Mouse (Mus musculus) liver, embryonic 14.5 days (tissue): ENCODE measurements around the gene Ttc39a. TPM values are rescaled to one million over a fixed set of nuclear protein-coding genes. Genes with fewer than 3 reads are reported as not detected.
A peak's percentile ranks its signal among the peaks of the same experiment; 100 is the strongest.

Source experiments
- ATAC-seq: fragments of 200-750 bp; cut with Nextera tagmentation; 2 replicates; pipeline ENCODE4 v1.8.0; 2017; ENCODE audit warnings: moderate number of reproducible peaks, mild to moderate bottlenecking, moderate library complexity; ENCODE audit not compliant: insufficient read depth
- DNase-seq, 3 experiments: peaks; one replicate each; pipeline ENCODE4 v3.0.0-alpha.2; 2012 to 2013; ENCODE audit warnings: low read depth in 3 of 3, low spot score in 3 of 3
- H3K27ac ChIP-seq: fragments of 300-500 bp; sonication (generic); 2 replicates; pipeline ENCODE4 v1.5.1; 2014; ENCODE audit warnings: moderate library complexity, mild to moderate bottlenecking, control low read depth, inconsistent platforms
- H3K27me3 ChIP-seq: fragments of 300-500 bp; sonication (generic); 2 replicates; pipeline ENCODE4 v1.6.1; 2014; ENCODE audit warnings: mild to moderate bottlenecking, low read length, moderate library complexity; ENCODE audit not compliant: control insufficient read depth, insufficient read depth
- H3K36me3 ChIP-seq: fragments of 300-500 bp; sonication (generic); replicated peaks from 2 replicates; pipeline ENCODE4 v1.6.1; 2014; ENCODE audit warnings: low read depth; ENCODE audit not compliant: control insufficient read depth, insufficient read depth
- H3K4me1 ChIP-seq, 2 experiments: fragments of 200-500 bp in 1 of 2; fragments of 300-500 bp in 1 of 2; sonication (generic) in 1 of 2; replicated peaks; 2 replicates each; pipeline ENCODE4 v1.6.1; 2012 to 2014; ENCODE audit warnings: antibody characterized with exemption in 1 of 2, inconsistent platforms in 1 of 2, low read length in 1 of 2; ENCODE audit not compliant: control insufficient read depth in 2 of 2, insufficient read depth in 2 of 2
- H3K4me2 ChIP-seq: fragments of 300-500 bp; sonication (generic); 2 replicates; pipeline ENCODE4 v1.6.1; 2014; ENCODE audit warnings: low read depth, mild to moderate bottlenecking, control low read depth, moderate library complexity
- H3K4me3 ChIP-seq, 2 experiments: fragments of 200-500 bp in 1 of 2; fragments of 300-500 bp in 1 of 2; sonication (generic) in 1 of 2; 2 replicates each; pipeline ENCODE4 v1.5.1; 2012 to 2014; ENCODE audit warnings: low read depth in 2 of 2, low read length in 2 of 2, mild to moderate bottlenecking in 2 of 2, control low read depth in 1 of 2, inconsistent platforms in 1 of 2, moderate library complexity in 1 of 2; ENCODE audit not compliant: insufficient read depth in 1 of 2
- H3K9ac ChIP-seq: fragments of 300-500 bp; sonication (generic); replicated peaks from 2 replicates; pipeline ENCODE4 v1.6.1; 2014; ENCODE audit warnings: mild to moderate bottlenecking, control low read depth, moderate library complexity
- H3K9me3 ChIP-seq: fragments of 300-500 bp; sonication (generic); 2 replicates; pipeline ENCODE4 v1.6.1; 2016; ENCODE audit warnings: low read length, mixed read lengths; ENCODE audit not compliant: control insufficient read depth
- CTCF ChIP-seq: IDR thresholded peaks from 2 replicates; pipeline ENCODE4 v1.5.1; 2016; ENCODE audit warnings: antibody characterized with exemption, low read depth, control low read depth
- EP300 ChIP-seq: IDR thresholded peaks from 2 replicates; pipeline ENCODE4 v1.6.1; 2016; ENCODE audit warnings: antibody characterized with exemption, low read depth
- WGBS: fragments of 180-500 bp; shearing (Covaris S2); extraction: QIAGEN DNeasy Blood & Tissue Kit; methylation state at CpG from one replicate; pipeline ENCODE4 v1.1.7; 2014; ENCODE audit not compliant: insufficient replicate concordance; 5-methylcytosine and 5-hydroxymethylcytosine counted together
- polyA plus RNA-seq, 2 experiments: library from polyadenylated mRNA; depleted of rRNA in 1 of 2; stranded (reverse) in 1 of 2; unstranded in 1 of 2; fragments of >200 nt; fragmentation: Nextera tagmentation in 1 of 2; extraction: Ambion mirVana in 1 of 2; gene quantifications; 2 replicates each; pipeline versions ENCODE4 v1.2.1 to v1.2.3; 2012 to 2014

The Ttc39a gene
- polyA plus RNA-seq, 2 experiments, result 11.7 to 13.6 TPM

- ATAC-seq (peak; percentile 95), DNase-seq (peak; percentile 72 to 73 (median 72))
- H3K4me3 ChIP-seq, result peak overlapping the region; percentile 91
- H3K9me3 ChIP-seq, result no peaks in the 10 kb centered on the region
- peak overlapping the region; percentile 84 for H3K4me2 ChIP-seq
- H3K9ac ChIP-seq, result peak overlapping the region; percentile 96
- peaks cover 9% of the 10 kb centered on the region for H3K36me3 ChIP-seq
- no peaks in the 10 kb centered on the region for H3K27me3 ChIP-seq
- peak overlapping the region; percentile 79 for H3K27ac ChIP-seq
- TF ChIP-seq EP300 (no peak), CTCF (peak; percentile 48; the same call in 1 of the 2 replicates)
- peaks cover 15 to 22% of the 10 kb centered on the region in 2 experiments for H3K4me1 ChIP-seq
- under 1% methylated on average over 32 of the region's 39 CpGs for WGBS
These were observed 70.2 kb downstream of the Ttc39a start for GRCm38 (mm10) chr4:109476554-109477014.

DNA sequence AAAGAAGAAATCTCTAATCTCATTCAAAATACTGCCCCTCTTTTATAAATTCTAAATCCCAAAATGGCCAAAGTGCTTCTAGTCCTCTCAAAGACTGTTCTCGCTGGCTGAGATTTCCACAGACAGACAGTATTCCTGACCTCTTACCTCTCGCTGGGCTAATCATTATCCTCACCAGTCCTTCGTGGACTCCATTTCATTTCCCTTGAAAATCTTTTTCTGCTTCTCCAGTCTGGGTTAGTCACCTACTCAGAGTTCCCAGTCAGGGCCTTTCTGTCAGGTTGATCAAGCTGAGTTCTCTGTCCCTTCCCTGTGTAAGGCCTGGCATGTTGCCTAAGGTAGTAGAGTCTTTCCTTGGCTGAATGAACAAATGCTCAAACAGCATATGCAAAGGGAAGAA, 71.0 kb downstream of the Ttc39a start:
- no peak for ATAC-seq
- 63% methylated on average over 3 of the region's 3 CpGs for WGBS
- TF ChIP-seq EP300 (no peak), CTCF (no peak)
- H3K4me1 ChIP-seq, result peaks cover 10 to 15% of the 10 kb centered on the region in 2 experiments
- DNase-seq, result no peak
- H3K36me3 ChIP-seq, result peaks cover 6% of the 10 kb centered on the region
- H3K4me3 ChIP-seq, result no peak overlapping the region
- H3K9me3 ChIP-seq, result no peaks in the 10 kb centered on the region
- no peak overlapping the region; the same call in 1 of the 2 replicates for H3K4me2 ChIP-seq
- no peaks in the 10 kb centered on the region for H3K27me3 ChIP-seq
- no peak overlapping the region for H3K9ac ChIP-seq
- no peak overlapping the region for H3K27ac ChIP-seq

GRCm38 (mm10) chr4:109481424-109481823, 75.0 kb downstream of the Ttc39a start:
- H3K27ac ChIP-seq, result no peak overlapping the region
- H3K27me3 ChIP-seq, result no peaks in the 10 kb centered on the region
- DNase-seq (no peak), ATAC-seq (no peak)
- peaks cover 2 to 6% of the 10 kb centered on the region in 2 experiments; a peak in 2 of 4 replicates for H3K4me1 ChIP-seq
- no peak overlapping the region for H3K4me3 ChIP-seq
- H3K9ac ChIP-seq, result no peak overlapping the region
- H3K4me2 ChIP-seq, result no peak overlapping the region
- 54% methylated on average over 2 of the region's 2 CpGs for WGBS
- TF ChIP-seq EP300, result no peak
- TF ChIP-seq CTCF, result no peak
- H3K36me3 ChIP-seq, result no peaks in the 10 kb centered on the region
- H3K9me3 ChIP-seq, result no peaks in the 10 kb centered on the region

- WGBS, result 84% methylated on average over 1 of the region's 1 CpGs
- ATAC-seq (no peak), DNase-seq (no peak)
- no peak overlapping the region for H3K9ac ChIP-seq
- H3K4me1 ChIP-seq, result no peaks in the 10 kb centered on the region; a peak in 1 of 4 replicates
- H3K27ac ChIP-seq, result no peak overlapping the region
- H3K4me3 ChIP-seq, result no peak overlapping the region
- no peaks in the 10 kb centered on the region for H3K27me3 ChIP-seq
- TF ChIP-seq CTCF (no peak), EP300 (no peak)
- H3K4me2 ChIP-seq, result no peak overlapping the region
- H3K36me3 ChIP-seq, result no peaks in the 10 kb centered on the region
- H3K9me3 ChIP-seq, result no peaks in the 10 kb centered on the region
These were observed 76.3 kb downstream of the Ttc39a start for GRCm38 (mm10) chr4:109482701-109483100.

- ATAC-seq (no peak), DNase-seq (no peak)
- H3K9ac ChIP-seq, result no peak within 1 kb of the TSS
- no peak within 1 kb of the TSS for H3K27ac ChIP-seq
- H3K27me3 ChIP-seq, result no peaks in the 10 kb centered on the region
- peaks cover 4% of the 10 kb centered on the region in 2 experiments; a peak in 3 of 4 replicates for H3K4me1 ChIP-seq
- H3K4me3 ChIP-seq, result no peak within 1 kb of the TSS
- H3K36me3 ChIP-seq, result no peaks in the 10 kb centered on the region
- no peaks in the 10 kb centered on the region for H3K9me3 ChIP-seq
- no peak within 1 kb of the TSS for H3K4me2 ChIP-seq
- no peak for TF ChIP-seq CTCF
- no peak for TF ChIP-seq EP300
- 63% methylated on average over 3 of the region's 3 CpGs for WGBS
These were observed 78.2 kb downstream of the Ttc39a start, which contains the start of gene Rnf11 for GRCm38 (mm10) chr4:109484621-109485020. Gene Rnf11 (minus strand): TSS chr4:109484728.
